Mouse (Mus musculus) hindbrain, embryonic 11.5 days (tissue): ENCODE results near the gene Kctd20. TPM values are rescaled to one million over a fixed set of nuclear protein-coding genes. Genes with fewer than 3 reads are reported as not detected.
A peak's percentile ranks its signal among the peaks of the same experiment; 100 is the strongest.

Experiments
- ATAC-seq: fragments of 200-750 bp; cut with Nextera tagmentation; 2 replicates; pipeline ENCODE4 v1.8.0; 2017; ENCODE audit warnings: mild to moderate bottlenecking, moderate TSS enrichment, moderate library complexity; ENCODE audit not compliant: low FRiP score
- DNase-seq: peaks from one replicate; pipeline ENCODE4 v3.0.0-alpha.2; 2015; ENCODE audit warnings: low spot score
- H3K27ac ChIP-seq: fragments of 300-500 bp; sonication (generic); 2 replicates; pipeline ENCODE4 v1.5.1; 2014; ENCODE audit warnings: mild to moderate bottlenecking, low read depth, low read length
- H3K27me3 ChIP-seq: fragments of 300-500 bp; sonication (generic); 2 replicates; pipeline ENCODE4 v1.6.1; 2014; ENCODE audit warnings: mild to moderate bottlenecking, low read length, moderate library complexity, mixed read lengths; ENCODE audit not compliant: control insufficient read depth, insufficient read depth
- H3K36me3 ChIP-seq: fragments of 300-500 bp; sonication (generic); 2 replicates; pipeline ENCODE4 v1.6.1; 2014; ENCODE audit warnings: mild to moderate bottlenecking, low read length, moderate library complexity, mixed read lengths; ENCODE audit not compliant: control insufficient read depth, insufficient read depth
- H3K4me1 ChIP-seq: fragments of 300-500 bp; sonication (generic); replicated peaks from 2 replicates; pipeline ENCODE4 v1.6.1; 2014; ENCODE audit warnings: low read length, mixed read lengths; ENCODE audit not compliant: control insufficient read depth, insufficient read depth
- H3K4me2 ChIP-seq: fragments of 300-500 bp; sonication (generic); replicated peaks from 2 replicates; pipeline ENCODE4 v1.6.1; 2014; ENCODE audit warnings: mild to moderate bottlenecking, low read depth, low read length
- H3K4me3 ChIP-seq: fragments of 300-500 bp; sonication (generic); 2 replicates; pipeline ENCODE4 v1.5.1; 2014; ENCODE audit warnings: low read depth, low read length
- H3K9ac ChIP-seq: fragments of 300-500 bp; sonication (generic); 2 replicates; pipeline ENCODE4 v1.6.1; 2014; ENCODE audit warnings: low read depth, low read length
- H3K9me3 ChIP-seq: fragments of 300-500 bp; sonication (generic); 2 replicates; pipeline ENCODE4 v1.6.1; 2016; ENCODE audit warnings: low read length; ENCODE audit not compliant: control insufficient read depth
- WGBS: fragments of 180-500 bp; shearing (Covaris S2); extraction: QIAGEN DNeasy Blood & Tissue Kit; methylation state at CpG from one replicate; pipeline ENCODE4 v1.1.7; 2014; 5-methylcytosine and 5-hydroxymethylcytosine counted together
- polyA plus RNA-seq: library from polyadenylated mRNA; unstranded; fragments of >200 nt; fragmentation: Nextera tagmentation; extraction: Ambion mirVana; gene quantifications from 2 replicates; pipeline ENCODE4 v1.2.1, GENCODE M21; 2014

The Kctd20 gene
- polyA plus RNA-seq, 1 experiment from 2014 or later: 81.7 TPM

GRCm38 (mm10) chr17:28954416-28954815, 2.7 kb downstream of the Kctd20 start:
- peak overlapping the region; percentile 85; the same call in 1 of the 2 replicates for H3K4me2 ChIP-seq
- WGBS: 97% methylated on average over 9 of the region's 9 CpGs
- DNase-seq (no peak), ATAC-seq (no peak)
- H3K4me3 ChIP-seq: no peak overlapping the region
- 0 out of 2 replicates have a peak, but pooled peaks cover 2% of the 10 kb centered on the region for H3K36me3 ChIP-seq
- H3K9me3 ChIP-seq: no peaks in the 10 kb centered on the region
- H3K27ac ChIP-seq: no peak overlapping the region
- peaks cover 4% of the 10 kb centered on the region; the same call in 1 of the 2 replicates for H3K4me1 ChIP-seq
- no peak overlapping the region for H3K9ac ChIP-seq
- H3K27me3 ChIP-seq: no peaks in the 10 kb centered on the region

GRCm38 (mm10) chr17:28960597-28960996, 8.8 kb downstream of the Kctd20 start:
- peaks cover 18% of the 10 kb centered on the region for H3K36me3 ChIP-seq
- no peaks in the 10 kb centered on the region for H3K4me1 ChIP-seq
- no peak overlapping the region for H3K9ac ChIP-seq
- H3K4me3 ChIP-seq: no peak overlapping the region
- no peak overlapping the region for H3K4me2 ChIP-seq
- no peaks in the 10 kb centered on the region for H3K9me3 ChIP-seq
- no peak for ATAC-seq
- 83% methylated on average over 10 of the region's 10 CpGs for WGBS
- DNase-seq: no peak
- no peak overlapping the region for H3K27ac ChIP-seq
- no peaks in the 10 kb centered on the region for H3K27me3 ChIP-seq

- H3K27me3 ChIP-seq: no peaks in the 10 kb centered on the region
- no peak overlapping the region for H3K27ac ChIP-seq
- H3K36me3 ChIP-seq: peaks cover 24% of the 10 kb centered on the region
- WGBS: 91% methylated on average over 10 of the region's 10 CpGs
- ATAC-seq: no peak
- H3K4me2 ChIP-seq: no peak overlapping the region
- H3K4me1 ChIP-seq: no peaks in the 10 kb centered on the region
- no peak overlapping the region for H3K9ac ChIP-seq
- no peaks in the 10 kb centered on the region for H3K9me3 ChIP-seq
- H3K4me3 ChIP-seq: no peak overlapping the region
- DNase-seq: no peak
Observed at GRCm38 (mm10) chr17:28961596-28961995, 9.8 kb downstream of the Kctd20 start.

- no peaks in the 10 kb centered on the region for H3K4me1 ChIP-seq
- no peak overlapping the region for H3K27ac ChIP-seq
- peaks cover 24% of the 10 kb centered on the region for H3K36me3 ChIP-seq
- no peaks in the 10 kb centered on the region for H3K9me3 ChIP-seq
- no peak overlapping the region for H3K4me3 ChIP-seq
- H3K27me3 ChIP-seq: no peaks in the 10 kb centered on the region
- H3K9ac ChIP-seq: no peak overlapping the region
- WGBS: 76% methylated on average over 11 of the region's 11 CpGs
- ATAC-seq (no peak), DNase-seq (no peak)
- H3K4me2 ChIP-seq: no peak overlapping the region
Observed at GRCm38 (mm10) chr17:28967021-28967610, 15.4 kb downstream of the Kctd20 start.

- DNase-seq (no peak), ATAC-seq (no peak)
- no peak overlapping the region for H3K4me2 ChIP-seq
- peaks cover 21% of the 10 kb centered on the region for H3K36me3 ChIP-seq
- no peak overlapping the region for H3K27ac ChIP-seq
- no peaks in the 10 kb centered on the region for H3K4me1 ChIP-seq
- no peak overlapping the region for H3K4me3 ChIP-seq
- H3K9me3 ChIP-seq: no peaks in the 10 kb centered on the region
- H3K9ac ChIP-seq: no peak overlapping the region
- H3K27me3 ChIP-seq: no peaks in the 10 kb centered on the region
Observed at GRCm38 (mm10) chr17:28970122-28970521, 18.4 kb downstream of the Kctd20 start.

- ATAC-seq: no peak
- WGBS: 94% methylated on average over 4 of the region's 4 CpGs
- no peaks in the 10 kb centered on the region for H3K27me3 ChIP-seq
Observed at GRCm38 (mm10) chr17:28979091-28979490, 27.3 kb downstream of the Kctd20 start.

GRCm38 (mm10) chr17:28981081-28981480, 29.3 kb downstream of the Kctd20 start:
- no peaks in the 10 kb centered on the region for H3K27me3 ChIP-seq
- no peak overlapping the region for H3K4me2 ChIP-seq
- H3K36me3 ChIP-seq: peaks cover 10% of the 10 kb centered on the region; the same call in 1 of the 2 replicates
- H3K9me3 ChIP-seq: no peaks in the 10 kb centered on the region
- 87% methylated on average over 4 of the region's 4 CpGs for WGBS
- no peak overlapping the region for H3K9ac ChIP-seq
- no peaks in the 10 kb centered on the region for H3K4me1 ChIP-seq
- no peak overlapping the region for H3K4me3 ChIP-seq
- ATAC-seq: no peak
- H3K27ac ChIP-seq: no peak overlapping the region
- DNase-seq: no peak

More at GRCm38 (mm10) chr17:28979091-28979490, 27.3 kb downstream of the Kctd20 start:
- Histone ChIP-seq H3K9ac (no peak overlapping the region), H3K4me2 (no peak overlapping the region), H3K4me3 (no peak overlapping the region), H3K9me3 (no peaks in the 10 kb centered on the region), H3K36me3 (peaks cover 12% of the 10 kb centered on the region; the same call in 1 of the 2 replicates), H3K4me1 (no peaks in the 10 kb centered on the region), H3K27ac (no peak overlapping the region)
- no peak for DNase-seq

GRCm38 (mm10) chr17:28982591-28982990, 30.8 kb downstream of the Kctd20 start:
- Histone ChIP-seq H3K4me3 (no peak overlapping the region), H3K9ac (no peak overlapping the region), H3K36me3 (peaks cover 13% of the 10 kb centered on the region; the same call in 1 of the 2 replicates), H3K27me3 (no peaks in the 10 kb centered on the region), H3K9me3 (no peaks in the 10 kb centered on the region), H3K4me2 (no peak overlapping the region), H3K4me1 (no peaks in the 10 kb centered on the region), H3K27ac (no peak overlapping the region)
- DNase-seq (no peak), ATAC-seq (no peak)
- WGBS: 49% methylated on average over 4 of the region's 4 CpGs

GRCm38 (mm10) chr17:28984724-28985420, 33.1 kb downstream of the Kctd20 start:
- Histone ChIP-seq H3K9me3 (no peaks in the 10 kb centered on the region), H3K4me3 (no peak overlapping the region), H3K36me3 (peaks cover 9% of the 10 kb centered on the region; the same call in 1 of the 2 replicates), H3K4me2 (no peak overlapping the region), H3K27ac (no peak overlapping the region), H3K4me1 (no peaks in the 10 kb centered on the region), H3K27me3 (no peaks in the 10 kb centered on the region), H3K9ac (no peak overlapping the region)
- ATAC-seq: no peak
- WGBS: 84% methylated on average over 1 of the region's 1 CpGs
- no peak for DNase-seq
